Mouse (Mus musculus): Measurements from ENCODE around the gene Arhgap17. TPM values are rescaled to one million over a fixed set of nuclear protein-coding genes. Genes with fewer than 3 reads are reported as not detected.

The Arhgap17 gene
- polyA plus RNA-seq, 1 experiment from 2014 or later = 26.1 TPM

DNA sequence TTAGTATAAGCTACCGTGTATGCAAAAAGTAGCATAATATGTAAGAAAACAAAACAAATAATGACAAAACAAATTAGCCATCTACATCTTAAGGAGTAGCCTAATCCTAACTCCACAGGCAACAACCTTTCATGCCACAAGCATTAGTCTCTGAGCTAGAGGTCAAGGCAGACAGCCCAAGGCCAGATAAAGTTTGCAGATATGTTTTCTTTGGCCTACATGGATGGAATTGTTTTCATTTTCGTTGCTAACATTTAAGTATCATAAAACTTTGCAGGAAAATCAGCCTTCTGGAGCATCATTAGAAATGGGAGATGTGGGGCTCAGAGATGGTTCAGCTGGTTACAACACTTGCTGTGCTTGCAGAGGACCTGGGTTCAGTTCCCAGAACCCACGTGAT, 6.9 kb downstream of the Arhgap17 start:
- Histone ChIP-seq H3K9ac (no peak overlapping the region), H3K36me3 (ENCODE audit: insufficient read depth) (0 out of 2 replicates have a peak, but pooled peaks cover 5% of the 10 kb centered on the region), H3K4me2 (no peak overlapping the region), H3K27ac (ENCODE audit: low read depth) (no peak overlapping the region), H3K27me3 (ENCODE audit: insufficient read depth, low read length) (no peaks in the 10 kb centered on the region), H3K4me1 (ENCODE audit: insufficient read depth) (peaks cover under 1% of the 10 kb centered on the region; the same call in 1 of the 2 replicates), H3K9me3 (ENCODE audit: low read depth, low read length) (no peaks in the 10 kb centered on the region), H3K4me3 (ENCODE audit: low read depth, low read length) (no peak overlapping the region)
- DNase-seq (no peak), ATAC-seq (ENCODE audit: insufficient read depth) (no peak)
- TF ChIP-seq CTCF (IDR thresholded peaks at IDR 0.05; ENCODE audit: low read depth) = no peak
- WGBS = 88% methylated on average over 3 of the region's 3 CpGs

DNA sequence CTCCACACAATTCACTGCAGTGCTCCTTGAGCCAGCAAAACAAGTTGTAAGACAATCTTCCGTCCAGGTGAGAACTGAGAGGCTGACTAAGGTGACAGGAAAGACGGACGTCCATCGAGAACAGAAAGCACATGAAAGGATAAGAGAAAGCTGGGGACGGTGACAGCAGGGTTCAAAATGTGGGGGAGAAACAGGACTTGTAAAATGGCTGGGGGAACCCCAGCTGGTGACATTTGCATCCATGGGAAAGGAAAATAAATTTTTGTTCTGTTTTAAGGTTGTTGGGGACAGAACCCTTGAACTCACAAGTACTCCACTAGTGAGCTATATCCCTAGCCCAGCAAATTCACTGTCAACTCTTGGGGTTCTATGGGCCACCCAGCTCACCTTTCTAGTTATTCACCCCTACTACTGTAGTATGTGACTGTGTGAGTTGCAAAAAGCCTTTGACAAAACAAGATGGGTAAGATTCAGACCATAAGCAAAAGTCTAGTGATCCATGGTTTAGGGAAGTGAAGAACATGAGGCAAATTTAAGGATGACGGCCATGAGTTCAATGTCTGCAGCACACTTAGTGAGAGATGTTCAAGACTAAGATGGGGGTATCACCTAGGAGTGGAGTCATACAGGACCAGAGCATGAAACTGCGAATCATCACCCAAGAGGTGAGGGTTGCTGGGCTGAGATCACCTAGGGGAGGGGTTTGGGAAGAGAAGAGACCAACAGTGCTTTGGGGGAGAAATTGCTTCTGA, 8.3 kb downstream of the Arhgap17 start:
- H3K9ac ChIP-seq = no peak overlapping the region
- 0 out of 2 replicates have a peak, but pooled peaks cover 5% of the 10 kb centered on the region for H3K36me3 ChIP-seq (ENCODE audit: insufficient read depth)
- no peak for DNase-seq
- ATAC-seq (ENCODE audit: insufficient read depth) = no peak
- no peak overlapping the region for H3K27ac ChIP-seq (ENCODE audit: low read depth)
- no peak overlapping the region for H3K4me2 ChIP-seq
- TF ChIP-seq CTCF (IDR thresholded peaks at IDR 0.05; ENCODE audit: low read depth) = no peak
- no peak overlapping the region for H3K4me3 ChIP-seq (ENCODE audit: low read depth, low read length)
- H3K27me3 ChIP-seq (ENCODE audit: insufficient read depth, low read length) = no peaks in the 10 kb centered on the region
- H3K9me3 ChIP-seq (ENCODE audit: low read depth, low read length) = no peaks in the 10 kb centered on the region
- H3K4me1 ChIP-seq (ENCODE audit: insufficient read depth) = no peaks in the 10 kb centered on the region
- 82% methylated on average over 7 of the region's 7 CpGs for WGBS

DNA sequence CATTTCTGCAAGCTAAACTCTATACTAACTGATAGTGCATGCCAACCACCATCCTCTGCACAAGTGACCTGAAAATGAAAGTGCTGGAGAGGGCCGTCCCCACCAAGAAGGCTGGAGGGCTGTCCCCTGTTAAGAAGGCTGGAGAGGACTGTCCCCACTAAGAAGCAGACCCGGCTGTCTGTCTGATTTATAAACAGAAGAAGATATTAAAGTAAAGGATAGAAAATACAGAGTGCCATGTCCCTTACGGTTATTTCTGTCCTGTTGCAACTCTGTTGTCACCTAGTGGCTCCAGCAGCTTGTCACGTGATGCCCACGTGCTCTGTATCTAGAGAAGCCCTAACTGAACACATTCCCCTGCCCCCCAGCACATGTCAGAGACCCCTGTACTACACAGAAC, 9.5 kb downstream of the Arhgap17 start:
- ATAC-seq (ENCODE audit: insufficient read depth) (no peak), DNase-seq (no peak)
- Histone ChIP-seq H3K9me3 (ENCODE audit: low read depth, low read length) (no peaks in the 10 kb centered on the region), H3K4me1 (ENCODE audit: insufficient read depth) (no peaks in the 10 kb centered on the region), H3K9ac (no peak overlapping the region), H3K4me3 (ENCODE audit: low read depth, low read length) (no peak overlapping the region), H3K27ac (ENCODE audit: low read depth) (no peak overlapping the region), H3K36me3 (ENCODE audit: insufficient read depth) (0 out of 2 replicates have a peak, but pooled peaks cover 5% of the 10 kb centered on the region), H3K27me3 (ENCODE audit: insufficient read depth, low read length) (no peaks in the 10 kb centered on the region), H3K4me2 (no peak overlapping the region)
- 72% methylated on average over 5 of the region's 5 CpGs for WGBS
- no peak for TF ChIP-seq CTCF (IDR thresholded peaks at IDR 0.05; ENCODE audit: low read depth)

DNA sequence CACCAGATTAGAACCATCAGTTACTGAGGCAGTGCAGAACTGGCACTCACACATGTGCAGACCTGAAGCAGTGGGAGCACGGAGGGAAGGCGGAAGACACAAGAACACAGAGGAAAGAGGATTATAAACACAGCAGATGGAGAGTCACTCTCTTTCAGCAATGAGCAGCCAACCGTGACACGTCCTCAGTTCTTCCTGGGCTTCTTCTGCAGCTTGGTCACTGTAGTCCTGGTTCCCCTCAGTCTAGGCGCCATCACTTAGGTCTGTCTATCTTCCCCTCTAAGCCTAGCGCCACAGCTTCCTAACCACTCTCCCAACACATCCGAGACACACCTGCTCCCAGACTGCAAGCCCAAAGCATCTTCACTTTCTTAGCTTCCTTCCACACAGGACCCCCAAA, 10.6 kb downstream of the Arhgap17 start:
- H3K4me1 ChIP-seq (ENCODE audit: insufficient read depth) = no peaks in the 10 kb centered on the region
- no peaks in the 10 kb centered on the region for H3K9me3 ChIP-seq (ENCODE audit: low read depth, low read length)
- no peak for TF ChIP-seq CTCF (IDR thresholded peaks at IDR 0.05; ENCODE audit: low read depth)
- ATAC-seq (ENCODE audit: insufficient read depth) (no peak), DNase-seq (no peak)
- H3K9ac ChIP-seq = no peak overlapping the region
- WGBS = 83% methylated on average over 7 of the region's 7 CpGs
- no peaks in the 10 kb centered on the region for H3K27me3 ChIP-seq (ENCODE audit: insufficient read depth, low read length)
- H3K27ac ChIP-seq (ENCODE audit: low read depth) = no peak overlapping the region
- H3K36me3 ChIP-seq (ENCODE audit: insufficient read depth) = 0 out of 2 replicates have a peak, but pooled peaks cover 5% of the 10 kb centered on the region
- H3K4me2 ChIP-seq = no peak overlapping the region
- H3K4me3 ChIP-seq (ENCODE audit: low read depth, low read length) = no peak overlapping the region

DNA sequence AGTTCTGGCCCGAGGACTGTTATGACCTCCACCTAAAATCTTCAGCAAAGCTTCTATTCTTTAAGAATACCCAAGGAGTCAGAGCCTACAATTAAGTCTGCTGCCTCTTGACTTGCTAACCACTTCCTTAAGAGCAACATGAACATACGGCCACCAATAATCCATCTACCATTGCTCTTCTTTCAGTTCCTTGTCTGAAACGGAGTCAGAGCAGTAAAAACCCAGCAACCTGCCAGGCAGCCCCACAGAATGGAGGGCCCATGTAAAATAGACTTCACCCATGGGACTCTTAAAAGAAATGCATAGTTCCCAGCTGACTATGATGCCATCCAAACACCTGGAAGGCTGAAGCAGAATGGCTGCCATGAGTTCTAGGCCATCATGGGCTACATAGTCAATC, 13.6 kb downstream of the Arhgap17 start:
- H3K4me1 ChIP-seq (ENCODE audit: insufficient read depth) = no peaks in the 10 kb centered on the region
- 87% methylated on average over 3 of the region's 3 CpGs for WGBS
- 0 out of 2 replicates have a peak, but pooled peaks cover 5% of the 10 kb centered on the region for H3K36me3 ChIP-seq (ENCODE audit: insufficient read depth)
- ATAC-seq (ENCODE audit: insufficient read depth) = no peak
- H3K27ac ChIP-seq (ENCODE audit: low read depth) = no peak overlapping the region
- no peaks in the 10 kb centered on the region for H3K9me3 ChIP-seq (ENCODE audit: low read depth, low read length)
- H3K4me2 ChIP-seq = no peak overlapping the region
- no peak overlapping the region for H3K9ac ChIP-seq
- no peak for TF ChIP-seq CTCF (IDR thresholded peaks at IDR 0.05; ENCODE audit: low read depth)
- no peaks in the 10 kb centered on the region for H3K27me3 ChIP-seq (ENCODE audit: insufficient read depth, low read length)
- H3K4me3 ChIP-seq (ENCODE audit: low read depth, low read length) = no peak overlapping the region
- no peak for DNase-seq

DNA sequence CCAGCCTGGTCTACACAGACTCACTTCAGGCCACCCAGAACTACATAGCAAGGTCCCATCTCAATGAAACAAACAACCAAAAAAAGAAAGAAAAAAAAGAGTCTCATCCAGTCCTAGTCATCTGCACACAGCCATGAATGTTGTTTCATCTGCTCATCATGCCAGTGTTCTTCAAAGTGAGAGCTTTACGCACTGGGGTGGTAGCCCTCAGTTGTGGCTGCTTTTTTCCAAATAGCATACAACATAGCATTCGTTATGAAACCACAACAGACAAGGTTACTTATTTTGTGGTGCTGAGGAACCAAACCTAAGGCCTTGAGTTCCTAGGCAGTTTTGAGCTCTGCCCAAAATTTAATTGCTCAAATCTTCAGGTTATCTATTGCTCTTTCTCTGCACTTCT, 14.9 kb downstream of the Arhgap17 start:
- Histone ChIP-seq H3K4me3 (ENCODE audit: low read depth, low read length) (no peak overlapping the region), H3K27ac (ENCODE audit: low read depth) (no peak overlapping the region), H3K36me3 (ENCODE audit: insufficient read depth) (no peaks in the 10 kb centered on the region), H3K4me1 (ENCODE audit: insufficient read depth) (no peaks in the 10 kb centered on the region), H3K9ac (no peak overlapping the region), H3K27me3 (ENCODE audit: insufficient read depth, low read length) (no peaks in the 10 kb centered on the region), H3K9me3 (ENCODE audit: low read depth, low read length) (no peaks in the 10 kb centered on the region), H3K4me2 (no peak overlapping the region)
- TF ChIP-seq CTCF (IDR thresholded peaks at IDR 0.05; ENCODE audit: low read depth) = no peak
- 89% methylated on average over 2 of the region's 2 CpGs for WGBS
- DNase-seq (no peak), ATAC-seq (ENCODE audit: insufficient read depth) (no peak)

DNA sequence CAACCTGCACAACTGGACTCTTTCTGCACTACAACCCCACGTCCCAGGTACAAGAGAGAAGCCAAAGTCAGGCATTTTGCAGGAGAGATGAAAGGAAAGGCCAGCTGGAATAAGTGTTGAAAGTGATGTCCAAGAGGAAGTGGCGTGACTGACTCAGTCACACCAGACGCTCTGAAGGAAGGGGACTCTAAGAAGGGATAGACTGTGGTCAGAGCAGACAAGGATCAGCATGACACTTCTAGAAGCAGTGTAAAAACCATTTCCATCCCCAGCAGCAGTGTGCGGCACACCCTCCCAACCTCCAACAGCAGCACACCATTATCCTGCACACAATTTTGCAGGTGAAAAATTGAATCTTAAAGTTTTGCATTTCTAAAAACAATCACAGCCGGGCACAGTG, 15.3 kb downstream of the Arhgap17 start:
- Histone ChIP-seq H3K4me3 (ENCODE audit: low read depth, low read length) (no peak overlapping the region), H3K36me3 (ENCODE audit: insufficient read depth) (no peaks in the 10 kb centered on the region), H3K9me3 (ENCODE audit: low read depth, low read length) (no peaks in the 10 kb centered on the region), H3K27me3 (ENCODE audit: insufficient read depth, low read length) (no peaks in the 10 kb centered on the region), H3K4me2 (no peak overlapping the region), H3K4me1 (ENCODE audit: insufficient read depth) (no peaks in the 10 kb centered on the region), H3K27ac (ENCODE audit: low read depth) (no peak overlapping the region), H3K9ac (no peak overlapping the region)
- DNase-seq (no peak), ATAC-seq (ENCODE audit: insufficient read depth) (no peak)
- no peak for TF ChIP-seq CTCF (IDR thresholded peaks at IDR 0.05; ENCODE audit: low read depth)
- 77% methylated on average over 5 of the region's 5 CpGs for WGBS
